Mouse (Mus musculus) MEL (cell line): Measurements from ENCODE around the gene Atp4a. TPM values are rescaled to one million over a fixed set of nuclear protein-coding genes. Genes with fewer than 3 reads are reported as not detected.
A peak's percentile ranks its signal among the peaks of the same experiment; 100 is the strongest.

Experiments used
- DNase-seq: peaks from one replicate; pipeline ENCODE4 v3.0.0; 2011; ENCODE audit warnings: low read depth, low spot score
- H3K27ac ChIP-seq: 2 replicates; pipeline ENCODE4 v1.5.1; 2012; ENCODE audit warnings: low read depth, mild to moderate bottlenecking, control low read depth, low read length, moderate library complexity; ENCODE audit not compliant: control insufficient read depth
- H3K27me3 ChIP-seq, 2 experiments: fragments of 150-350 bp in 1 of 2; sonication (generic) in 1 of 2; 2 replicates each; pipeline ENCODE4 v1.6.1; 2012; ENCODE audit warnings: low read length in 2 of 2, mild to moderate bottlenecking in 2 of 2, improper control_type of control experiment in 1 of 2, moderate library complexity in 1 of 2; ENCODE audit not compliant: insufficient read depth in 2 of 2, control insufficient read depth in 1 of 2
- H3K36me3 ChIP-seq, 2 experiments: 2 replicates each; pipeline ENCODE4 v1.6.1; 2012 to 2014; ENCODE audit warnings: low read length in 2 of 2, improper control_type of control experiment in 1 of 2, inconsistent platforms in 1 of 2, mild to moderate bottlenecking in 1 of 2; ENCODE audit not compliant: insufficient read depth in 2 of 2, control insufficient read depth in 1 of 2
- H3K4me1 ChIP-seq, 2 experiments: fragments of 150-350 bp in 1 of 2; sonication (generic) in 1 of 2; 2 replicates each; pipeline ENCODE4 v1.6.1; 2012; ENCODE audit warnings: low read length in 2 of 2, improper control_type of control experiment in 1 of 2, mild to moderate bottlenecking in 1 of 2; ENCODE audit not compliant: insufficient read depth in 2 of 2, control insufficient read depth in 1 of 2
- H3K4me3 ChIP-seq, 2 experiments: fragments of 150-350 bp in 1 of 2; sonication (generic) in 1 of 2; 2 replicates each; pipeline ENCODE4 v1.5.1; 2012; ENCODE audit warnings: low read depth in 2 of 2, low read length in 2 of 2, mild to moderate bottlenecking in 2 of 2, moderate library complexity in 2 of 2, control low read depth in 1 of 2, improper control_type of control experiment in 1 of 2; ENCODE audit not compliant: control insufficient read depth in 1 of 2, insufficient read depth in 1 of 2
- H3K79me2 ChIP-seq: 2 replicates; pipeline ENCODE4 v1.6.1; 2012; ENCODE audit warnings: mild to moderate bottlenecking, low read length, moderate library complexity; ENCODE audit not compliant: control insufficient read depth, poor library complexity, insufficient read depth
- H3K9ac ChIP-seq: 2 replicates; pipeline ENCODE4 v1.6.1; 2012; ENCODE audit warnings: low read depth, mild to moderate bottlenecking, control low read depth, low read length, moderate library complexity; ENCODE audit not compliant: control insufficient read depth, poor library complexity, severe bottlenecking
- H3K9me3 ChIP-seq: fragments of 150-350 bp; sonication (generic); replicated peaks from 2 replicates; pipeline ENCODE4 v1.6.1; 2012; ENCODE audit warnings: mild to moderate bottlenecking, low read length, improper control_type of control experiment, moderate library complexity; ENCODE audit not compliant: insufficient read depth
- BHLHE40 ChIP-seq: IDR thresholded peaks from 2 replicates; pipeline ENCODE4 v1.6.1; 2012; ENCODE audit warnings: low read depth, mild to moderate bottlenecking, inconsistent platforms, low read length, improper control_type of control experiment, borderline replicate concordance
- CTCF ChIP-seq, 3 experiments: IDR thresholded peaks in 2 of 3; conservative IDR thresholded peaks in 1 of 3; 2 replicates each; pipeline ENCODE4 v1.5.1; 2011 to 2012; ENCODE audit warnings: low read length in 3 of 3, low read depth in 2 of 3, mild to moderate bottlenecking in 2 of 3, improper control_type of control experiment in 1 of 3, inconsistent platforms in 1 of 3, mixed read lengths in 1 of 3, moderate library complexity in 1 of 3; ENCODE audit not compliant: control insufficient read depth in 1 of 3, insufficient read depth in 1 of 3, poor library complexity in 1 of 3, severe bottlenecking in 1 of 3
- EP300 ChIP-seq, 2 experiments: IDR thresholded peaks; 2 replicates each; pipeline ENCODE4 v1.6.1; 2011; ENCODE audit warnings: improper control_type of control experiment in 2 of 2, low read length in 2 of 2, low read depth in 1 of 2, mild to moderate bottlenecking in 1 of 2
- ETS1 ChIP-seq: IDR thresholded peaks from 2 replicates; pipeline ENCODE4 v1.6.1; 2012; ENCODE audit warnings: low read depth, mild to moderate bottlenecking, inconsistent platforms, low read length, improper control_type of control experiment, moderate library complexity
- GABPA ChIP-seq: IDR thresholded peaks from 2 replicates; pipeline ENCODE4 v1.6.1; 2012; ENCODE audit warnings: low read depth, mild to moderate bottlenecking, inconsistent platforms, low read length, improper control_type of control experiment, moderate library complexity
- GATA1 ChIP-seq: IDR thresholded peaks from 2 replicates; pipeline ENCODE4 v1.6.1; 2011; ENCODE audit warnings: low read depth, low read length, improper control_type of control experiment
- JUND ChIP-seq: IDR thresholded peaks from 2 replicates; pipeline ENCODE4 v1.6.1; 2011; ENCODE audit warnings: low read depth, mild to moderate bottlenecking, improper control_type of control experiment, low read length
- KAT2A ChIP-seq: conservative IDR thresholded peaks from 2 replicates; pipeline ENCODE4 v1.6.1; 2012; ENCODE audit warnings: low read depth, low read length, improper control_type of control experiment, inconsistent platforms
- POLR2AphosphoS2 ChIP-seq: IDR thresholded peaks from 2 replicates; pipeline ENCODE4 v1.6.1; 2011; ENCODE audit warnings: low read length, improper control_type of control experiment
- RCOR1 ChIP-seq: IDR thresholded peaks from 2 replicates; pipeline ENCODE4 v1.6.1; 2012; ENCODE audit warnings: low read depth, mild to moderate bottlenecking, inconsistent platforms, low read length, improper control_type of control experiment
- SIN3A ChIP-seq: IDR thresholded peaks from 2 replicates; pipeline ENCODE4 v1.6.1; 2012; ENCODE audit warnings: low read length, improper control_type of control experiment, inconsistent platforms
- SMC3 ChIP-seq: IDR thresholded peaks from 2 replicates; pipeline ENCODE4 v1.6.1; 2011; ENCODE audit warnings: low read depth, low read length, improper control_type of control experiment
- TBP ChIP-seq: IDR thresholded peaks from 2 replicates; pipeline ENCODE4 v1.8.0; 2011; ENCODE audit warnings: low read depth, low read length, improper control_type of control experiment
- UBTF ChIP-seq: IDR thresholded peaks from 2 replicates; pipeline ENCODE4 v1.6.1; 2012; ENCODE audit warnings: low read depth, mild to moderate bottlenecking, inconsistent platforms, low read length, improper control_type of control experiment, moderate library complexity, borderline replicate concordance; ENCODE audit not compliant: insufficient read depth
- ZC3H11A ChIP-seq: IDR thresholded peaks from 2 replicates; pipeline ENCODE4 v1.6.1; 2012; ENCODE audit warnings: low read depth, mild to moderate bottlenecking, inconsistent platforms, low read length, improper control_type of control experiment
- ZKSCAN1 ChIP-seq: IDR thresholded peaks from 2 replicates; pipeline ENCODE4 v1.6.1; 2012; ENCODE audit warnings: low read depth, mild to moderate bottlenecking, inconsistent platforms, low read length, improper control_type of control experiment, moderate library complexity
- ZMIZ1 ChIP-seq: IDR thresholded peaks from 2 replicates; pipeline ENCODE4 v1.6.1; 2012; ENCODE audit warnings: low read depth, mild to moderate bottlenecking, inconsistent platforms, low read length, improper control_type of control experiment, moderate library complexity
- polyA plus RNA-seq, 2 experiments: library from polyadenylated mRNA; stranded (reverse) in 1 of 2; unstranded in 1 of 2; fragments of >175 nt in 1 of 2; fragments of >200 nt in 1 of 2; gene quantifications; 2 replicates each; pipeline versions ENCODE4 v1.2.1 to v1.2.4; 2012; ENCODE audit warnings: low replicate concordance in 2 of 2, low read depth in 1 of 2; ENCODE audit not compliant: insufficient read length in 2 of 2, insufficient read depth in 1 of 2, missing spikeins in 1 of 2
- total RNA-seq: library from RNA; depleted of rRNA; stranded (reverse); fragments of 300-350 nt; gene quantifications from 2 replicates; pipeline ENCODE4 v1.2.3, GENCODE M21; 2012

Atp4a gene
- total and polyA plus RNA-seq, 3 experiments = 1.5 to 3.0 TPM; not detected in 1

- Histone ChIP-seq H3K79me2 (no peaks in the 10 kb centered on the region), H3K4me1 (peaks cover 6 to 13% of the 10 kb centered on the region in 2 experiments), H3K9ac (peak overlapping the region; percentile 26; the same call in 1 of the 2 replicates), H3K4me3 (peak overlapping the region; percentile 28 to 33; a peak in 3 of 4 replicates), H3K27me3 (no peaks in the 10 kb centered on the region), H3K27ac (no peak overlapping the region), H3K9me3 (no peaks in the 10 kb centered on the region), H3K36me3 (no peaks in the 10 kb centered on the region)
- TF ChIP-seq CTCF (IDR thresholded peaks at IDR 0.05 in 2 of 3, conservative IDR thresholded peaks at IDR 0.05 in 1 of 3; ENCODE audit: control insufficient read depth in 1 of 3, insufficient read depth in 1 of 3, low read depth in 2 of 3, low read length in 3 of 3, poor library complexity in 1 of 3, severe bottlenecking in 1 of 3) = peak in 2 of 3 experiments; percentile 20 to 24; a peak in 3 of 6 replicates
- no peak for TF ChIP-seq ZC3H11A
- no peak for TF ChIP-seq ZMIZ1
- no peak for DNase-seq
Measured at GRCm38 (mm10) chr7:30717716-30718046, 5.7 kb downstream of the Atp4a start.

GRCm38 (mm10) chr7:30719669-30720068, 7.7 kb downstream of the Atp4a start:
- H3K27me3 ChIP-seq = no peaks in the 10 kb centered on the region
- TF ChIP-seq SIN3A = peak; percentile 46; the same call in 1 of the 2 replicates
- peak; percentile 23 to 68; a peak in 3 of 4 replicates for TF ChIP-seq EP300 (IDR thresholded peaks at IDR 0.05; ENCODE audit: low read depth in 1 of 2, low read length in 2 of 2)
- no peak for TF ChIP-seq ZMIZ1
- TF ChIP-seq GATA1 = peak; percentile 53
- TF ChIP-seq ETS1 = peak; percentile 63
- TF ChIP-seq BHLHE40 = 0 out of 2 replicates have a peak, but pooled peaks have one; percentile 8
- TF ChIP-seq POLR2AphosphoS2 = no peak
- no peak for DNase-seq
- peaks cover 6 to 13% of the 10 kb centered on the region in 2 experiments for H3K4me1 ChIP-seq
- H3K36me3 ChIP-seq = no peaks in the 10 kb centered on the region
- H3K4me3 ChIP-seq = no peak overlapping the region
- H3K79me2 ChIP-seq = no peaks in the 10 kb centered on the region
- no peak overlapping the region for H3K27ac ChIP-seq
- no peak overlapping the region for H3K9ac ChIP-seq
- no peaks in the 10 kb centered on the region for H3K9me3 ChIP-seq

- Histone ChIP-seq H3K9ac (no peak overlapping the region), H3K4me3 (no peak overlapping the region), H3K27ac (no peak overlapping the region)
- TF ChIP-seq RCOR1 = no peak
- TF ChIP-seq ZC3H11A = no peak
- TF ChIP-seq UBTF = no peak
- no peak for TF ChIP-seq SMC3
- TF ChIP-seq JUND = no peak
- no peak for TF ChIP-seq KAT2A
- no peak for TF ChIP-seq GABPA
- no peak for TF ChIP-seq ETS1
- TF ChIP-seq ZKSCAN1 = no peak
- no peak for TF ChIP-seq TBP
- TF ChIP-seq, all 39 proteins: peak for 0
- H3K27me3 ChIP-seq = no peaks in the 10 kb centered on the region
- H3K36me3 ChIP-seq = no peaks in the 10 kb centered on the region
- H3K4me1 ChIP-seq = peaks cover 6 to 13% of the 10 kb centered on the region in 2 experiments
- H3K79me2 ChIP-seq = no peaks in the 10 kb centered on the region
- no peak for DNase-seq
- H3K9me3 ChIP-seq = no peaks in the 10 kb centered on the region
Measured at GRCm38 (mm10) chr7:30721286-30721685, 9.3 kb downstream of the Atp4a start.
